Mouse (Mus musculus) liver, adult 2 months (tissue): ENCODE measurements at regions not wholly inside any gene's neighbourhood (a gene's known extent, or its start where the extent isn't known, plus 50 kb on each side); places are given as distances from the start of the nearest gene placed in this dataset.

Experiments used
- DNase-seq: peaks from one replicate; pipeline ENCODE4 v3.0.0-alpha.2; 2011; ENCODE audit warnings: low read depth, low spot score; ENCODE audit errors: extremely low read depth
- H3K27ac ChIP-seq: fragments of 200-500 bp; replicated peaks from 2 replicates; pipeline ENCODE4 v1.5.1; 2012; ENCODE audit warnings: low read depth, mild to moderate bottlenecking, control low read depth, inconsistent platforms, low read length; ENCODE audit not compliant: insufficient read depth
- H3K27me3 ChIP-seq: fragments of 200-500 bp; 2 replicates; pipeline ENCODE4 v1.6.1; 2012; ENCODE audit warnings: mild to moderate bottlenecking, moderate library complexity, low read length, inconsistent platforms; ENCODE audit not compliant: control insufficient read depth, insufficient read depth
- H3K36me3 ChIP-seq: fragments of 200-500 bp; 2 replicates; pipeline ENCODE4 v1.6.1; 2012; ENCODE audit warnings: low read length, inconsistent platforms; ENCODE audit not compliant: control insufficient read depth, insufficient read depth
- H3K4me1 ChIP-seq: fragments of 200-500 bp; 2 replicates; pipeline ENCODE4 v1.6.1; 2011; ENCODE audit warnings: low read length; ENCODE audit not compliant: control insufficient read depth, insufficient read depth
- H3K4me3 ChIP-seq: fragments of 200-500 bp; 2 replicates; pipeline ENCODE4 v1.5.1; 2011; ENCODE audit warnings: low read depth, mild to moderate bottlenecking, control low read depth, low read length, moderate library complexity; ENCODE audit not compliant: insufficient read depth
- H3K79me2 ChIP-seq: fragments of 200-500 bp; 2 replicates; pipeline ENCODE4 v1.6.1; 2012; ENCODE audit warnings: inconsistent platforms, mild to moderate bottlenecking, low read length, moderate library complexity; ENCODE audit not compliant: control insufficient read depth, insufficient read depth
- H3K9ac ChIP-seq: fragments of 200-500 bp; 2 replicates; pipeline ENCODE4 v1.6.1; 2012; ENCODE audit warnings: low read depth, mild to moderate bottlenecking, control low read depth, inconsistent platforms, low read length
- CTCF ChIP-seq: fragments of 200-500 bp; IDR thresholded peaks from 2 replicates; pipeline ENCODE4 v1.5.1; 2011; ENCODE audit warnings: low read depth, low read length, control low read depth
- POLR2A ChIP-seq: fragments of 200-500 bp; IDR thresholded peaks from 2 replicates; pipeline ENCODE4 v1.6.1; 2011; ENCODE audit warnings: low read length, control low read depth; ENCODE audit not compliant: insufficient read depth; ENCODE audit errors: extremely low read depth
- WGBS: fragments of 180-500 bp; shearing (Covaris S2); methylation state at CpG from one replicate; pipeline ENCODE4 v1.1.7; 2018; 5-methylcytosine and 5-hydroxymethylcytosine counted together

- H3K27ac ChIP-seq = no peak overlapping the region
- H3K4me3 ChIP-seq = no peak overlapping the region
- WGBS = 88% methylated on average over 12 of the region's 12 CpGs
- H3K27me3 ChIP-seq = no peaks in the 10 kb centered on the region
- H3K9ac ChIP-seq = no peak overlapping the region
- H3K79me2 ChIP-seq = no peaks in the 10 kb centered on the region
- DNase-seq = no peak
- no peaks in the 10 kb centered on the region for H3K36me3 ChIP-seq
- 0 out of 2 replicates have a peak, but pooled peaks cover 2% of the 10 kb centered on the region for H3K4me1 ChIP-seq
- no peak for TF ChIP-seq POLR2A
- TF ChIP-seq CTCF = no peak
These were observed 70.5 kb upstream of the Chd2 start for GRCm38 (mm10) chr7:73611866-73612751.

- Histone ChIP-seq H3K4me1 (0 out of 2 replicates have a peak, but pooled peaks cover 2% of the 10 kb centered on the region), H3K79me2 (no peaks in the 10 kb centered on the region), H3K27ac (no peak overlapping the region), H3K4me3 (no peak overlapping the region), H3K36me3 (no peaks in the 10 kb centered on the region), H3K9ac (no peak overlapping the region), H3K27me3 (no peaks in the 10 kb centered on the region)
- no peak for TF ChIP-seq CTCF
- no peak for TF ChIP-seq POLR2A
- no peak for DNase-seq
- 64% methylated on average over 5 of the region's 5 CpGs for WGBS
These were observed 67.2 kb upstream of the Chd2 start for GRCm38 (mm10) chr7:73608804-73609275.

- Histone ChIP-seq H3K27ac (peak overlapping the region; percentile 58), H3K9ac (no peak overlapping the region; the same call in 1 of the 2 replicates), H3K27me3 (no peaks in the 10 kb centered on the region), H3K79me2 (no peaks in the 10 kb centered on the region), H3K4me3 (peak overlapping the region; percentile 38; the same call in 1 of the 2 replicates), H3K36me3 (no peaks in the 10 kb centered on the region), H3K4me1 (0 out of 2 replicates have a peak, but pooled peaks cover 2% of the 10 kb centered on the region)
- peak; percentile 42 for DNase-seq
- TF ChIP-seq POLR2A = no peak
- TF ChIP-seq CTCF = no peak
- WGBS = 19% methylated on average over 8 of the region's 8 CpGs
These were observed 66.6 kb upstream of the Chd2 start for GRCm38 (mm10) chr7:73608070-73608803.

GRCm38 (mm10) chr7:73607450-73608005, 65.9 kb upstream of the Chd2 start:
- Histone ChIP-seq H3K79me2 (no peaks in the 10 kb centered on the region), H3K27ac (peak overlapping the region; percentile 98), H3K36me3 (no peaks in the 10 kb centered on the region), H3K4me1 (0 out of 2 replicates have a peak, but pooled peaks cover 2% of the 10 kb centered on the region), H3K27me3 (no peaks in the 10 kb centered on the region), H3K9ac (peak overlapping the region; percentile 84), H3K4me3 (peak overlapping the region; percentile 38)
- no peak for TF ChIP-seq POLR2A
- TF ChIP-seq CTCF = no peak
- DNase-seq = peak; percentile 51
- WGBS = 5% methylated on average over 11 of the region's 11 CpGs

DNA sequence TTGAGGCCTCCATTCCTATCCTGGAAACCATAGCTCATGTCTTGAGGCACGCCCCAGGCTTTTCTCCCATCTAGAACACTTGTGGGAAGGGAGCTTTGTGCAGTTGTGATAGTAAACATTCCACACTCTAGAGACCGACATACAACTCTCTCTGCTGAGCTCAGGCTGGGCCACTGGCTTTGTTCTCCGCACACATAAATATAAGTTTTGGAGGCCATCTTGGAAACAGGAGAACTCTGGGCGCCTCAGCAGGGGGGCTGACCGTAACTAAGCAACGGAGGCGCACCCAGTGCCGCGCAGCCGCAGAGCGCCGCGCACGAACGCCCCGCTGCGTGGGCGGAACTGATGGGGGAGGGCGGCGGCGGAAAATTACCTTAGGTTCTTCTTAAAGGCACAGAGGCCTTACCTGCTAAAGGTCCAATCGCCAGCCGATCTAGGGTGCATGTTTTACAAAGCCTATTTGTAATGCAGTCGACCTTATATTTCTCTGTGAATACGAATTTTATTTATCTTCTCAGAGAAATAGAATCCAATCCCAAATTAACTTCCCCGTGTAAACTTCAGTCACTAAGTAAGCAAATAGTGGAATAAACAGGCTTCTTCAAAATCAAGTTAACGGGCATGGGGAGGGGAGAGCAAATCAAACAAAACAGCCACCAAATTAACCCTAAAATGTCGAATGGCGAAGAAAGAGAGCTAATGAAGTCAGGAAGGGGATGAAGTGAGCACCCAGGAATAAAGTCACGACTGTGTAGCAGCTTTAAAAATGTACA, 65.2 kb upstream of the Chd2 start:
- Histone ChIP-seq H3K27ac (peak overlapping the region; percentile 98), H3K9ac (peak overlapping the region; percentile 63), H3K27me3 (no peaks in the 10 kb centered on the region), H3K79me2 (no peaks in the 10 kb centered on the region), H3K4me3 (peak overlapping the region; percentile 38), H3K4me1 (0 out of 2 replicates have a peak, but pooled peaks cover 2% of the 10 kb centered on the region), H3K36me3 (no peaks in the 10 kb centered on the region)
- WGBS = 3% methylated on average over 30 of the region's 30 CpGs
- no peak for TF ChIP-seq CTCF
- TF ChIP-seq POLR2A = 0 out of 2 replicates have a peak, but pooled peaks have one; percentile 37
- DNase-seq = peak; percentile 88
